Mouse (Mus musculus) CH12.LX (cell line): ENCODE measurements around the gene Scd2. TPM values are rescaled to one million over a fixed set of nuclear protein-coding genes. Genes with fewer than 3 reads are reported as not detected.
A peak's percentile ranks its signal among the peaks of the same experiment; 100 is the strongest.

Experiments
- DNase-seq: peaks from one replicate; pipeline ENCODE4 v3.0.0-alpha.2; 2013; ENCODE audit errors: extremely low read depth
- H3K27ac ChIP-seq: 2 replicates; pipeline ENCODE4 v1.5.1; 2012; ENCODE audit warnings: low read depth, mild to moderate bottlenecking, control low read depth, moderate library complexity; ENCODE audit not compliant: insufficient read depth
- H3K27me3 ChIP-seq: replicated peaks from 2 replicates; pipeline ENCODE3; 2012; ENCODE audit warnings: inconsistent platforms
- H3K36me3 ChIP-seq, 2 experiments: replicated peaks in 1 of 2; 2 replicates each; pipeline versions ENCODE3 to v1.6.1; 2012; ENCODE audit warnings: inconsistent platforms in 1 of 2, low read length in 1 of 2, mild to moderate bottlenecking in 1 of 2, mixed read lengths in 1 of 2, moderate library complexity in 1 of 2; ENCODE audit not compliant: control insufficient read depth in 1 of 2, insufficient read depth in 1 of 2
- H3K4me1 ChIP-seq, 2 experiments: 2 replicates each; pipeline ENCODE4 v1.6.1; 2012; ENCODE audit warnings: inconsistent platforms in 1 of 2, moderate library complexity in 1 of 2; ENCODE audit not compliant: insufficient read depth in 2 of 2, control insufficient read depth in 1 of 2
- H3K4me2 ChIP-seq: 2 replicates; pipeline ENCODE4 v1.6.1; 2012; ENCODE audit warnings: low read depth, mild to moderate bottlenecking, control low read depth; ENCODE audit not compliant: poor library complexity, insufficient read depth, severe bottlenecking
- H3K4me3 ChIP-seq, 3 experiments: fragments of 150-350 bp in 1 of 3; sonication (generic) in 1 of 3; replicated peaks in 1 of 3; 2 replicates each; pipeline versions ENCODE3 to v1.5.1; 2011 to 2012; ENCODE audit warnings: low read depth in 2 of 3, low read length in 2 of 3, mild to moderate bottlenecking in 2 of 3, moderate library complexity in 2 of 3, control low read depth in 1 of 3, improper control_type of control experiment in 1 of 3, inconsistent platforms in 1 of 3, mixed read lengths in 1 of 3; ENCODE audit not compliant: poor library complexity in 1 of 3
- H3K79me2 ChIP-seq: replicated peaks from 2 replicates; pipeline ENCODE4 v1.6.1; 2012; ENCODE audit warnings: mild to moderate bottlenecking, moderate library complexity; ENCODE audit not compliant: control insufficient read depth, poor library complexity, insufficient read depth, severe bottlenecking; ENCODE audit errors: extremely low read depth
- H3K9ac ChIP-seq: 2 replicates; pipeline ENCODE4 v1.6.1; 2012; ENCODE audit warnings: low read depth, mild to moderate bottlenecking, control low read depth, moderate library complexity; ENCODE audit not compliant: insufficient read depth
- H3K9me3 ChIP-seq: replicated peaks from 2 replicates; pipeline ENCODE3; 2012; ENCODE audit warnings: low read length, inconsistent platforms, mixed read lengths
- CHD1 ChIP-seq: IDR thresholded peaks from 2 replicates; pipeline ENCODE4 v1.6.1; 2012; ENCODE audit warnings: low read depth, low read length, improper control_type of control experiment, inconsistent platforms
- E2F4 ChIP-seq: IDR thresholded peaks from 2 replicates; pipeline ENCODE4 v1.6.1; 2011; ENCODE audit warnings: low read depth, low read length, improper control_type of control experiment; ENCODE audit not compliant: insufficient replicate concordance
- ELF1 ChIP-seq: IDR thresholded peaks from 2 replicates; pipeline ENCODE4 v1.6.1; 2014; ENCODE audit warnings: low read depth, mild to moderate bottlenecking, inconsistent platforms, low read length, improper control_type of control experiment
- EP300 ChIP-seq: IDR thresholded peaks from 2 replicates; pipeline ENCODE4 v1.6.1; 2011; ENCODE audit warnings: low read length, improper control_type of control experiment
- HCFC1 ChIP-seq: IDR thresholded peaks from 2 replicates; pipeline ENCODE4 v1.6.1; 2012; ENCODE audit warnings: low read depth, mild to moderate bottlenecking, inconsistent platforms, low read length, improper control_type of control experiment
- IRF4 ChIP-seq: IDR thresholded peaks from 2 replicates; pipeline ENCODE4 v1.6.1; 2014; ENCODE audit warnings: low read depth, mild to moderate bottlenecking, inconsistent platforms, low read length, improper control_type of control experiment
- JUND ChIP-seq: conservative IDR thresholded peaks from 2 replicates; pipeline ENCODE4 v1.6.1; 2011; ENCODE audit warnings: low read depth, low read length, improper control_type of control experiment
- MAX ChIP-seq: IDR thresholded peaks from 2 replicates; pipeline ENCODE4 v1.6.1; 2011; ENCODE audit warnings: low read length, improper control_type of control experiment
- MEF2A ChIP-seq: IDR thresholded peaks from 2 replicates; pipeline ENCODE4 v1.6.1; 2014; ENCODE audit warnings: low read depth, mild to moderate bottlenecking, inconsistent platforms, low read length, improper control_type of control experiment, borderline replicate concordance
- MXI1 ChIP-seq: IDR thresholded peaks from 2 replicates; pipeline ENCODE4 v1.6.1; 2011; ENCODE audit warnings: mild to moderate bottlenecking, low read depth, low read length, improper control_type of control experiment
- NRF1 ChIP-seq: IDR thresholded peaks from 2 replicates; pipeline ENCODE4 v1.6.1; 2014; ENCODE audit warnings: low read depth, mild to moderate bottlenecking, inconsistent platforms, low read length, improper control_type of control experiment, moderate library complexity
- POLR2AphosphoS2 ChIP-seq: IDR thresholded peaks from 2 replicates; pipeline ENCODE4 v1.6.1; 2011; ENCODE audit warnings: low read depth, low read length, improper control_type of control experiment
- RCOR1 ChIP-seq: conservative IDR thresholded peaks from 2 replicates; pipeline ENCODE4 v1.6.1; 2012; ENCODE audit warnings: low read depth, mild to moderate bottlenecking, inconsistent platforms, low read length, improper control_type of control experiment
- SIN3A ChIP-seq: IDR thresholded peaks from 2 replicates; pipeline ENCODE4 v1.6.1; 2012; ENCODE audit warnings: low read length, improper control_type of control experiment, inconsistent platforms
- TBP ChIP-seq: conservative IDR thresholded peaks from 2 replicates; pipeline ENCODE4 v1.6.1; 2011; ENCODE audit warnings: low read depth, low read length, improper control_type of control experiment
- TCF12 ChIP-seq: IDR thresholded peaks from 2 replicates; pipeline ENCODE4 v1.6.1; 2014; ENCODE audit warnings: low read depth, mild to moderate bottlenecking, inconsistent platforms, low read length, improper control_type of control experiment
- ZKSCAN1 ChIP-seq: IDR thresholded peaks from 2 replicates; pipeline ENCODE4 v1.6.1; 2012; ENCODE audit warnings: low read depth, inconsistent platforms, low read length, improper control_type of control experiment, borderline replicate concordance
- dilution Hi-C: fragments of 300-500 bp; cut with MboI; formaldehyde crosslinking; loops from 2 replicates; pipeline ENCODE4 v1.14.3; 2020; ENCODE audit warnings: low sequenced_read_pairs; ENCODE audit not compliant: extremely low pct_unique_long_range_greater_than_20kb, extremely low pct_ligation_motif_present
- in situ Hi-C: fragments of 300-500 bp; cut with MboI; formaldehyde crosslinking; loops from 3 replicates; pipeline ENCODE4 v1.14.3; 2019; ENCODE audit warnings: low sequenced_read_pairs, low pct_ligation_motif_present, low pct_unique_long_range_greater_than_20kb, mixed read lengths
- polyA plus RNA-seq: library from polyadenylated mRNA; unstranded; fragments of >175 nt; gene quantifications from 2 replicates; pipeline ENCODE4 v1.2.1, GENCODE M21; 2012; ENCODE audit warnings: low read depth; ENCODE audit not compliant: insufficient read length
- total RNA-seq, 2 experiments: library from RNA; depleted of rRNA; stranded (reverse); fragments of 300-350 nt in 1 of 2; fragments of >200 nt in 1 of 2; gene quantifications; 2 replicates each; pipeline ENCODE4 v1.2.3; 2012 to 2014

Scd2 gene
- total and polyA plus RNA-seq, 3 experiments = 205 to 408 (median 212) TPM

DNA sequence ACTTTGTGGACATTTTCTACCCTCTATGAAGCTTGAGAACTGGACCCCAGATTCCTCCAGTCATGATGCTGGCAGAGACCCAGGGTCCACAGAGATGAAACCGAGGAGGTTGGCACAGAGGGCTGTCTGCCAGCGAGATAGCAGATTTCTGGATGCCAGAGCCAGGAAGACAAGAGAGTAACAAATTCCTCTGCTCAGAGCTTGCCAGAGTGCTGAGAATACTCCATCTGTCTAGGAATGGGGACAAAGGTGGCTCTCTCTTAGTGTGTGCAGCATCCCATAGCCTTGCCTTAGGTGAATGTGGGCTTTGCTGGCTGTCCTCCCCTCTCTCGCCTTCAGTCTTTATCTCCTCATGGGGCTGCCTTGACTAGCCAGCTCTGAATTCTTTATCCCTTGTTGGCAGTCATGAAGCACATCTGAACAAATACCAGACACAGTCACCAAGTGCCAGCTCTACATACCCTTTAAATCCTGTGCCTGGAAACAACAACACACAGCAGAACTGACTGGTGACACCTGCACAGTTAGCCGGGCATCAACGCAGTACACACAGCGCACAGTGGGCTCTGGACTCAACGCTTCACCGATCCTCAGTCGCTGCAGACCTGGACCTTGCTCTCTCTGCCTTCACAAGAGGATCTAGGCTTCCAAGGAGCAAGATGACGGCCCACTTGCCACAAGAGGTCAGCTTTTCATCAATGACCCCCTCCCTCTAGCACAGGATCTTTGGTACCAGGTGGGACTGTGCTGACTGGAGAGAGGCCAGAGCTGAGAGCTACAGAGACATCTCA lies 39.6 kb downstream of the Scd2 start, which contains the start of gene Scd4:
Scd4 (plus strand) TSS at position 260 of the 791 bp plus-strand sequence.
- H3K79me2 ChIP-seq = no peaks in the 10 kb centered on the region
- peaks cover 5 to 25% of the 10 kb centered on the region in 2 experiments; a peak in 3 of 4 replicates for H3K4me1 ChIP-seq
- TF ChIP-seq JUND (no peak), POLR2AphosphoS2 (no peak), NRF1 (no peak), MEF2A (no peak), CHD1 (no peak), SIN3A (no peak), EP300 (no peak), E2F4 (no peak), ZKSCAN1 (no peak), ELF1 (no peak), MAX (no peak), HCFC1 (no peak), TBP (no peak), MXI1 (no peak), RCOR1 (no peak), IRF4 (no peak)
- H3K36me3 ChIP-seq = no peaks in the 10 kb centered on the region
- in situ Hi-C loops (no loop called here), dilution Hi-C loops (no loop called here)
- DNase-seq = no peak
- no peak within 1 kb of the TSS for H3K4me2 ChIP-seq
- no peak within 1 kb of the TSS for H3K27ac ChIP-seq
- H3K9me3 ChIP-seq = no peaks in the 10 kb centered on the region
- no peak within 1 kb of the TSS for H3K9ac ChIP-seq
- H3K27me3 ChIP-seq = no peaks in the 10 kb centered on the region
- no peak within 1 kb of the TSS for H3K4me3 ChIP-seq

DNA sequence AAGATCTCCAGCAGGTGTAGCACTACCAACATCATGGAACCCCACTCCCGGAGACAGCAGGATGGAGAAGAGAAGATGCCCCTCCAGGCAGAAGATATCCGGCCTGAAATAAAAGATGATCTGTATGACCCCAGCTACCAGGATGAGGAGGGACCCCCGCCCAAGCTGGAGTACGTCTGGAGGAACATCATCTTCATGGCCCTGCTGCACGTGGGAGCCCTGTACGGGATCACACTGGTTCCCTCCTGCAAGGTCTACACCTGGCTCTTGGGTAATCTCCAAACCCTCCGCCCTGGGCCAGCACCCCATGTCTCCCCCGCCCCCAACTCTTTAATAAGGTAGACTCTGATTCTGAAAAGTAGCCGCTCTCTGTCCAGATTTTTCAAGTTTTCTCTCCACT lies 40.5 kb downstream of the Scd2 start:
- Histone ChIP-seq H3K4me3 (no peak overlapping the region), H3K36me3 (no peaks in the 10 kb centered on the region), H3K4me2 (no peak overlapping the region), H3K9me3 (no peaks in the 10 kb centered on the region), H3K27me3 (no peaks in the 10 kb centered on the region), H3K9ac (no peak overlapping the region), H3K79me2 (no peaks in the 10 kb centered on the region), H3K4me1 (peaks cover 8 to 32% of the 10 kb centered on the region in 2 experiments), H3K27ac (no peak overlapping the region)
- DNase-seq = no peak
- in situ Hi-C loops = no loop called here
- TF ChIP-seq IRF4 (peak; percentile 36; the same call in 1 of the 2 replicates), EP300 (peak; percentile 33; the same call in 1 of the 2 replicates), TCF12 (no peak)
- dilution Hi-C loops = no loop called here
